Mouse (Mus musculus): ENCODE data around the gene Pde10a. TPM values are rescaled to one million over a fixed set of nuclear protein-coding genes. Genes with fewer than 3 reads are reported as not detected.

Pde10a gene
- polyA plus RNA-seq, 1 experiment from 2014 or later: 24.5 TPM

DNA sequence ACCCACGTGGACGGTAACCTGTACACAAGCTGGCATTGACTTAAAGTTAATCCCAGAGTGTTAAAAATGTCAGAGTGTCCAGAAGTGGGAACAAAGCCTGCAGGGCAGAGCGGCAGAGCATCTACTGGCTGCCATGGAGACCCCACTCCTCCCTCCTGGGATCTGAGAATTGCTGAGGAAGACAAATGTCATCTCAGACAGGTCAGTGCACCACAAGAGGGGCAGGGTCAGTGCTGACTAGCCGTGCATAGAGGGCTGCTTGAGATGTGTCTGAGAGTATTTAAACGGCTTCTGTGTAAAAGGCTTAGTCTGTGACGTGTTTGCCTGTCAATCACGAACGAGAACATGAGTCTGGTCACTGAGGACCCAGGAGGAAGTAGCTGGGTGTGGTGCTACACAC, 108.4 kb downstream of the Pde10a start:
- Histone ChIP-seq H3K27me3 (replicated peaks; ENCODE audit: control insufficient read depth, insufficient read depth, low read length) (no peaks in the 10 kb centered on the region), H3K4me3 (replicated peaks; ENCODE audit: low read length) (no peak overlapping the region), H3K9me3 (ENCODE audit: control insufficient read depth, low read length) (no peaks in the 10 kb centered on the region), H3K27ac (ENCODE audit: low read length) (no peak overlapping the region), H3K4me2 (ENCODE audit: low read length) (no peak overlapping the region), H3K4me1 (replicated peaks; ENCODE audit: control insufficient read depth, insufficient read depth, low read length) (no peaks in the 10 kb centered on the region), H3K36me3 (ENCODE audit: control insufficient read depth, insufficient read depth) (no peaks in the 10 kb centered on the region), H3K9ac (replicated peaks; ENCODE audit: low read depth, low read length) (no peak overlapping the region)
- ATAC-seq: no peak
- WGBS: 56% methylated on average over 8 of the region's 8 CpGs

DNA sequence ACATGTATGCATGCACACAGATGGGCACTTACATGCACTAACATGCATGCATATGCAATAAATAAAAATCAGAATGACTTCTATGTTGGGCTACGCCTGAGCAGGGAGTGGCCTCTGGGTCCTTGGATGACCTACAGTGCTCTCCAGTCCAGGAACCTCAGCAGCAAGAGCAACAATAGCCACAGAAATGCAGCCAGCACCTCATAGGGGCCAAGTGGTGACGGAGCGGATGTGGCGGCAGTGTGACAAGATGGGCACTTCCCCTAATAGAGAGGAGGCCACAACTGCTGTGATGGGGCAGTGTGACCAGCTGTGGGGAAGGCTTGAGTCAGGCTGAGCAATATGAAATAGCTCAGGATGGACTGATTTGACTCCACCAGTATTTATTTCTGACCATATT, 109.3 kb downstream of the Pde10a start:
- H3K9ac ChIP-seq (replicated peaks; ENCODE audit: low read depth, low read length): no peak overlapping the region
- no peak overlapping the region for H3K27ac ChIP-seq (ENCODE audit: low read length)
- no peaks in the 10 kb centered on the region for H3K27me3 ChIP-seq (replicated peaks; ENCODE audit: control insufficient read depth, insufficient read depth, low read length)
- WGBS: 84% methylated on average over 4 of the region's 4 CpGs
- no peaks in the 10 kb centered on the region for H3K36me3 ChIP-seq (ENCODE audit: control insufficient read depth, insufficient read depth)
- H3K4me1 ChIP-seq (replicated peaks; ENCODE audit: control insufficient read depth, insufficient read depth, low read length): no peaks in the 10 kb centered on the region
- H3K4me2 ChIP-seq (ENCODE audit: low read length): no peak overlapping the region
- ATAC-seq: no peak
- no peaks in the 10 kb centered on the region for H3K9me3 ChIP-seq (ENCODE audit: control insufficient read depth, low read length)
- H3K4me3 ChIP-seq (replicated peaks; ENCODE audit: low read length): no peak overlapping the region

DNA sequence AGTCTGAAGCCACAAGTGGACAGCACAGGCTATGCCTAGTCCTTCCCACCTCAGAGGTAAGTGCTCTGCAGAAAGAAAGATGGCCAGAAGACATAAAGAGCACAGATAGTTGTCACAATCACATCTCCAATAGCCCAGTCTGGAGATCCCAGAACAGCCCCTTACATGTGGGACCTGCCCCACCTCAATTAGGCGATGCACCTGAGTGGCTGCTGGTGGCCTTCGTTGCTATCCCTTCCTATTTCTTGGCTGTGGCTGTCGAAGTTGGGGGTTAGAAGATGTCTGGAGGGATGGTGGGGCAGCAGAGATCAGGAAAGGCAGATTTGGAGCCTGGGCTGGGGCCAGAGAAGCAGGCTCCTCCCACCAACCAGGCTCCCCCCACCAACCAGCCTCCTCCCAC, 111.1 kb downstream of the Pde10a start:
- Histone ChIP-seq H3K4me3 (replicated peaks; ENCODE audit: low read length) (no peak overlapping the region), H3K27me3 (replicated peaks; ENCODE audit: control insufficient read depth, insufficient read depth, low read length) (no peaks in the 10 kb centered on the region), H3K4me1 (replicated peaks; ENCODE audit: control insufficient read depth, insufficient read depth, low read length) (no peaks in the 10 kb centered on the region), H3K36me3 (ENCODE audit: control insufficient read depth, insufficient read depth) (no peaks in the 10 kb centered on the region), H3K27ac (ENCODE audit: low read length) (no peak overlapping the region), H3K9me3 (ENCODE audit: control insufficient read depth, low read length) (no peaks in the 10 kb centered on the region), H3K9ac (replicated peaks; ENCODE audit: low read depth, low read length) (no peak overlapping the region), H3K4me2 (ENCODE audit: low read length) (no peak overlapping the region)
- ATAC-seq: no peak
- 71% methylated on average over 3 of the region's 3 CpGs for WGBS

DNA sequence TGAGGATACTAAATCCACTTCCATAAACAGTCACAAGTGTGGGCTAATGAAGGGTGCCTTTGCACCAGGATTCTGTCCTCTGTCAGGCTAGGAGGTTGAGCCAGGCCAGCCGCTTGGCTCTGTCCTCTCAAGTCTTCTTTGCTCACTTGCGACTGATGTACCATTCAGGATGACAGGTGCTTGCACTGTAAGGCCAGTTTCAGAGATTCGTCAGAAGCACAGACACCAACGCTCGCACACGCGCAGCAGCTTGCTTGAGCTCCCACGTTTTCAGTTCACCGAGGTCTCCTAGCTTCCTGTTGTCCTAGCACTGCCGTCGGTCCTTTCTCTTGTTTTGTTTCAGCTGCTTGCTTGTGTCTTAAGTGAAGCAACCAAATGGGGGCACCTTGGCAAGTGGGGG, 111.5 kb downstream of the Pde10a start:
- Histone ChIP-seq H3K27ac (ENCODE audit: low read length) (no peak overlapping the region), H3K4me3 (replicated peaks; ENCODE audit: low read length) (no peak overlapping the region), H3K9me3 (ENCODE audit: control insufficient read depth, low read length) (no peaks in the 10 kb centered on the region), H3K4me1 (replicated peaks; ENCODE audit: control insufficient read depth, insufficient read depth, low read length) (no peaks in the 10 kb centered on the region), H3K27me3 (replicated peaks; ENCODE audit: control insufficient read depth, insufficient read depth, low read length) (no peaks in the 10 kb centered on the region), H3K4me2 (ENCODE audit: low read length) (no peak overlapping the region), H3K9ac (replicated peaks; ENCODE audit: low read depth, low read length) (no peak overlapping the region), H3K36me3 (ENCODE audit: control insufficient read depth, insufficient read depth) (no peaks in the 10 kb centered on the region)
- ATAC-seq: no peak
- WGBS: 74% methylated on average over 11 of the region's 11 CpGs

DNA sequence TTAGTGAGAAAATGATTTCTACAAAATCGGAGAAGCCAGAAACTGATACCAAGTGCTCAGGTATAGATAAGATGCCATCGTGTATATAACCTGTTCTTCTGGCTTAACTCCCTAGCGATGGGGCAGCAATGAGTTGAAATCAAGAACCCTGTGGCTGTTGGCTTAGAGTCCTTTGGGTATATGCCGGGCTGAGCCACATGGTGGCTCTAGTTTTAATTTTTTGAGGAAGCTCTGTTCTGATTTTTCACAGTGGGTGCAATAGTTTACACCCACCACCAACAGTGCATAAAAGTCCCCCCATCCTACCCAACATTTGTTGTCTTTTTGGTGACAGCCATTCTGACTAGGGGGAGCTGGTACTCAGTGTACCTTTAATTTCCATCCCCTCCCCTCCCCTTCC, 112.0 kb downstream of the Pde10a start:
- no peaks in the 10 kb centered on the region for H3K4me1 ChIP-seq (replicated peaks; ENCODE audit: control insufficient read depth, insufficient read depth, low read length)
- no peak overlapping the region for H3K4me2 ChIP-seq (ENCODE audit: low read length)
- WGBS: 85% methylated on average over 4 of the region's 4 CpGs
- H3K36me3 ChIP-seq (ENCODE audit: control insufficient read depth, insufficient read depth): no peaks in the 10 kb centered on the region
- H3K9me3 ChIP-seq (ENCODE audit: control insufficient read depth, low read length): no peaks in the 10 kb centered on the region
- no peaks in the 10 kb centered on the region for H3K27me3 ChIP-seq (replicated peaks; ENCODE audit: control insufficient read depth, insufficient read depth, low read length)
- H3K9ac ChIP-seq (replicated peaks; ENCODE audit: low read depth, low read length): no peak overlapping the region
- no peak overlapping the region for H3K4me3 ChIP-seq (replicated peaks; ENCODE audit: low read length)
- H3K27ac ChIP-seq (ENCODE audit: low read length): no peak overlapping the region
- ATAC-seq: no peak

DNA sequence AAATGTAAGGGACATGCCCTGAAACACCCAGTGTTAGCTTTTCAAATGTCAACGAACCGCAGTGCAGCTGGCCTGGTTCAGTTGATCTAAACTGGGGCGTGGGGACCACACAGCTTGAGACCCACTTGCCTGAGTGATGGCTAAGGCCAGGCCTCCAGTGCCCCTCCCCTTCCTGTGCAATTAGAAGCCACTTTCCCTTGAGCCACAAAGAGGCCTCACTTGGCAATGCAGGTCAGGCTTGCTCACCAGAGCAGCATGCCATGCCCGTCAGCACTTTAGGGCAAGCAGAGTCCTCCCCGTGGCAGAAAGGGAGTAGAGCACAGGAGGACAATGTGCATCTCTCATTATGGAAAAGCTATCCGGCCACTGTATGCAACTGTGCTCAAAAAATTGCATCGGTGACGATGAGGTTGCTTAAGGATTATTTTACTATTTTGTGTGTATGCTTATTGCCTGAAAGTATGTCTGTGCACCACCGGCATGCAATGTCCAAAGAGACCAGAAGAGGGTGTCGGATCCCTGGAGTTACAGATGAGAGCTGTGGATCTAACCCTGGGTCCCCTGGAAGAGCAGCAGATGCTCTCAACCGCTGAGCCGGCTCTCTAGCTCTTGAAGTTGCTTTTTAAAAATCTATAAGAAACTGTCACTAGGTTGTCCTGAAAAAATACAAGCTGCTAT, 114.7 kb downstream of the Pde10a start:
- H3K9ac ChIP-seq (replicated peaks; ENCODE audit: low read depth, low read length): no peak overlapping the region
- H3K4me2 ChIP-seq (ENCODE audit: low read length): no peak overlapping the region
- no peaks in the 10 kb centered on the region for H3K27me3 ChIP-seq (replicated peaks; ENCODE audit: control insufficient read depth, insufficient read depth, low read length)
- no peak overlapping the region for H3K27ac ChIP-seq (ENCODE audit: low read length)
- no peaks in the 10 kb centered on the region for H3K4me1 ChIP-seq (replicated peaks; ENCODE audit: control insufficient read depth, insufficient read depth, low read length)
- no peaks in the 10 kb centered on the region for H3K9me3 ChIP-seq (ENCODE audit: control insufficient read depth, low read length)
- WGBS: 76% methylated on average over 12 of the region's 12 CpGs
- no peaks in the 10 kb centered on the region for H3K36me3 ChIP-seq (ENCODE audit: control insufficient read depth, insufficient read depth)
- no peak overlapping the region for H3K4me3 ChIP-seq (replicated peaks; ENCODE audit: low read length)
- ATAC-seq: no peak

DNA sequence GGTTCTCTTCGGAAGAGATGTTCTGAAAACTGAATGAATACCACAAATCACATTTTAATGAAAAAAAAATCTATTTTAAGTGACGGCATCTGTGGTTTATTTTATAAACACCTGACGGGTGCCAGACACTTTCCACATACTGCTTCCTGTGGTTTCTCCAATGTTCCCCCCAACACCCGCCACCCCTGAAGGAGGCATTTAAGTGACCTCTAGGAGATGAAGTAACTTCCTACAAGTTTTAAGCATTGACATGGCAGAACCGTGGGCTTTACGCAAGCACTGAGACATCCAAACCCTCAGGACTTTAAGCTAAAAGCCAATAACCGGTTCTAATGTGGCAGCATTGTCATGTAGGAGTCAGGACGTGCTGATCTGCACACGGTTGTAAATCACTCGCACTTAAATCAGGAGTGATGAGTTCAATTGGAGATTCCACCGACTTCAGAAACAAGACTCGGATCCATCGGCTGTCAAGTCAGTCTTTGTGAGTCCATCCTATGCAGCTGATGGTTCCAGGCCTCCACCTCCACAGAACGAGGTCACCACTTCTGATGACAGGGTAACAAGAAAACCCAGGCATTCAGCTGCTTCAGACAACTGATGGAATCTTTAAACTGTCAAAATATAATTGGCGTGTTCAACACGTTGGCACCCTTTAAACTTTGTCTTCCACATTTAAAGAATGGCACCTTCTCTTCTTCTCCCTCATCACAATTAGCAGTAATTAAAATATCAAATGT, 115.7 kb downstream of the Pde10a start:
- Histone ChIP-seq H3K27me3 (replicated peaks; ENCODE audit: control insufficient read depth, insufficient read depth, low read length) (no peaks in the 10 kb centered on the region), H3K4me1 (replicated peaks; ENCODE audit: control insufficient read depth, insufficient read depth, low read length) (no peaks in the 10 kb centered on the region), H3K4me2 (ENCODE audit: low read length) (no peak overlapping the region), H3K9me3 (ENCODE audit: control insufficient read depth, low read length) (no peaks in the 10 kb centered on the region), H3K36me3 (ENCODE audit: control insufficient read depth, insufficient read depth) (no peaks in the 10 kb centered on the region), H3K27ac (ENCODE audit: low read length) (no peak overlapping the region), H3K4me3 (replicated peaks; ENCODE audit: low read length) (no peak overlapping the region), H3K9ac (replicated peaks; ENCODE audit: low read depth, low read length) (no peak overlapping the region)
- no peak for ATAC-seq
- WGBS: 82% methylated on average over 16 of the region's 16 CpGs

DNA sequence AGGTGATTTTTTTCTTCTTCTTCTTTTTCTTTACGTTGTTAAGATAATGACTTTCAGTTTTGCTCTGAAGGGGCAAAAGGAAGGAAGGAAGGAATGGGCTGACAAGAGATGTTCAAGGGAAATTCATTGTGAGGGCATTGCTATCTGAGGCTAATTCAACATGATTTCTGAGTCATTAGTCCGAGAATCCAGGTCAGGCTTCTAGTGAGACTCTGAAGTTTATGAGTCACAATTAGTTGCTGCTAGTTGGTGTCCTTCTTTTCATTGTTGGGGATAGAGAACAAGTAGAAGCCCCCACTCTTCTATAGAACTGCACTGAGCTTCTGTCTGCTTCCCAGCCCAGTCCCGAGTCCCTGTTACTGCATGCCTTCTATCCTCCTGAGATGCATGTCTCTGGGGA, 116.3 kb downstream of the Pde10a start:
- ATAC-seq: no peak
- no peak overlapping the region for H3K9ac ChIP-seq (replicated peaks; ENCODE audit: low read depth, low read length)
- no peak overlapping the region for H3K27ac ChIP-seq (ENCODE audit: low read length)
- no peaks in the 10 kb centered on the region for H3K36me3 ChIP-seq (ENCODE audit: control insufficient read depth, insufficient read depth)
- H3K9me3 ChIP-seq (ENCODE audit: control insufficient read depth, low read length): no peaks in the 10 kb centered on the region
- no peak overlapping the region for H3K4me3 ChIP-seq (replicated peaks; ENCODE audit: low read length)
- H3K4me1 ChIP-seq (replicated peaks; ENCODE audit: control insufficient read depth, insufficient read depth, low read length): no peaks in the 10 kb centered on the region
- H3K4me2 ChIP-seq (ENCODE audit: low read length): no peak overlapping the region
- H3K27me3 ChIP-seq (replicated peaks; ENCODE audit: control insufficient read depth, insufficient read depth, low read length): no peaks in the 10 kb centered on the region
- WGBS: 54% methylated on average over 3 of the region's 3 CpGs

DNA sequence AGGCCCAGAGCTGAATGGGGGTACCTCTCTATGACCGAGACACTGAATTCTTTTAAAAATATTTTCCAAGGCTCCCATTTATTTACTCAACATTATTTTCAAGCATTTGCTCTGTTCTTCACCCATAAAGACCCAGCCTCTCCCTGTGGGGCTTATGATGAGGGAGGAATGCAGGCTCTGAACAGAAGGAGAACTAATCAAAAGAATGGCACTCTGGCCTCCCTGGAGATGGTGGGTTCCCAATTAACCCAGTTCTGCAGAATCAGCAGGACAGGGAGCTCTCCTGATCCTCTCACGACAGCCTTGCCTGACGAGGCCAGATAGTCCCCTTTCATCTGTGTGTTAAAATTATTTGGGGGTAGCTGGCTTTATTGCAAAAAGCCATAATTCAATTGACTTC, 117.2 kb downstream of the Pde10a start:
- no peak overlapping the region for H3K4me3 ChIP-seq (replicated peaks; ENCODE audit: low read length)
- no peaks in the 10 kb centered on the region for H3K36me3 ChIP-seq (ENCODE audit: control insufficient read depth, insufficient read depth)
- whole genome bisulfite sequencing: 48% methylated on average over 3 of the region's 3 CpGs
- H3K27me3 ChIP-seq (replicated peaks; ENCODE audit: control insufficient read depth, insufficient read depth, low read length): no peaks in the 10 kb centered on the region
- H3K4me2 ChIP-seq (ENCODE audit: low read length): no peak overlapping the region
- no peaks in the 10 kb centered on the region for H3K9me3 ChIP-seq (ENCODE audit: control insufficient read depth, low read length)
- H3K9ac ChIP-seq (replicated peaks; ENCODE audit: low read depth, low read length): no peak overlapping the region
- H3K4me1 ChIP-seq (replicated peaks; ENCODE audit: control insufficient read depth, insufficient read depth, low read length): peaks cover 2% of the 10 kb centered on the region
- H3K27ac ChIP-seq (ENCODE audit: low read length): no peak overlapping the region
- ATAC-seq: no peak
